Mouse (Mus musculus) forelimb bud, embryonic 11.5 days (tissue): ENCODE data around the gene Ak9.
A peak's percentile ranks its signal among the peaks of the same experiment; 100 is the strongest.
"Not testable (repeated sequence)": the region's sequence is repeated elsewhere in the genome, so short reads cannot be mapped to it uniquely, and the experiment has no call there.

ENCODE experiments used
- DNase-seq: peaks from one replicate; pipeline ENCODE4 v3.0.0-alpha.2; 2012; ENCODE audit warnings: low read depth, low spot score

Ak9 gene

GRCm38 (mm10) chr10:41332533-41333043 is 28.8 kb downstream of the Ak9 start:
- DNase-seq = no peak

- DNase-seq = no peak
Observed at GRCm38 (mm10) chr10:41341346-41341745, 37.6 kb downstream of the Ak9 start.

GRCm38 (mm10) chr10:41365086-41365485 is 61.3 kb downstream of the Ak9 start:
- DNase-seq = no peak

- DNase-seq = no peak
Observed at GRCm38 (mm10) chr10:41380466-41380865, 76.7 kb downstream of the Ak9 start.

GRCm38 (mm10) chr10:41385506-41386221 is 81.9 kb downstream of the Ak9 start:
- DNase-seq = no peak

GRCm38 (mm10) chr10:41393555-41393954 is 89.8 kb downstream of the Ak9 start:
- DNase-seq = no peak

- DNase-seq = no peak
Observed at GRCm38 (mm10) chr10:41401097-41401496, 97.3 kb downstream of the Ak9 start.

- no peak for DNase-seq
Observed at GRCm38 (mm10) chr10:41403364-41403763, 99.6 kb downstream of the Ak9 start.

GRCm38 (mm10) chr10:41403893-41404612 is 100.3 kb downstream of the Ak9 start:
- DNase-seq = no peak

GRCm38 (mm10) chr10:41410176-41410575 is 106.4 kb downstream of the Ak9 start:
- not testable (repeated sequence) for DNase-seq

GRCm38 (mm10) chr10:41410821-41411220 is 107.0 kb downstream of the Ak9 start:
- not testable (repeated sequence) for DNase-seq

- not testable (repeated sequence) for DNase-seq
Observed at GRCm38 (mm10) chr10:41413471-41413870, 109.7 kb downstream of the Ak9 start.

GRCm38 (mm10) chr10:41415368-41415767 is 111.6 kb downstream of the Ak9 start:
- DNase-seq = not testable (repeated sequence)

- DNase-seq = no peak
Observed at GRCm38 (mm10) chr10:41420496-41421200, 116.9 kb downstream of the Ak9 start.

GRCm38 (mm10) chr10:41423681-41424080 is 119.9 kb downstream of the Ak9 start:
- DNase-seq = no peak

GRCm38 (mm10) chr10:41426368-41426767 is 122.6 kb downstream of the Ak9 start:
- no peak for DNase-seq

- no peak for DNase-seq
Observed at GRCm38 (mm10) chr10:41434624-41435023, 130.8 kb downstream of the Ak9 start.

GRCm38 (mm10) chr10:41435141-41435540 is 131.4 kb downstream of the Ak9 start:
- no peak for DNase-seq

- DNase-seq = no peak
Observed at GRCm38 (mm10) chr10:41448216-41448615, 144.4 kb downstream of the Ak9 start.

GRCm38 (mm10) chr10:41449684-41450083 is 145.9 kb downstream of the Ak9 start:
- DNase-seq = no peak

GRCm38 (mm10) chr10:41450137-41450670 is 146.4 kb downstream of the Ak9 start, which contains the start of gene Zbtb24:
Zbtb24 (plus strand) TSS chr10:41450383.
- peak; percentile 98 for DNase-seq
